In the genomic region with DNA sequence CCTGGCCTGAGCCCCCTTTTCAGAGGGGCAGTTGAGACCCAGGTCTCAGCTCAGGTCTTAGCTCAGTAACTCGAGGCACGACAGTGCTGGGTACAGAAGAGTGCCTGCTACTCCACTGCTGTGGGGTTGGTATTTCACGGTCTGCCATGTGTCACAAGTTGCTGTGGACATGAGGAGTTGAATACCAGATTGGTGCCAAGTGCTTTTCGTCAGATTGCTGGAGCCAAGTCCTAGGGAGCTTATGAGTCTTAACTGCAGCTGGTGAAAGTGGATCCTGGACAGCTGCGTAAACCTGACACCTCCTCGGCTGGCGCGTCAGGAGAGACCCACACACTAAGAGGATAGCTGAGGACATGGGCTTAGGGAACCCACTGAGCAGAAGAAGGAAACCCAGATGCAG, we compare ENCODE assay signal across 12 mouse cellular contexts. TPM values are rescaled to one million over a fixed set of nuclear protein-coding genes. Genes with fewer than 3 reads are reported as not detected.
DNase-seq lines count a peak whose midpoint lies in the region; ATAC-seq and TF ChIP-seq lines count a peak whose summit lies in the region.
"Had no signal": no experiment of that assay in that cellular context is flagged by ENCODE, and none has a peak within 500 bp of the region (broad histone marks: within the 10 kb centered on the region; RNA-seq: fewer than 3 reads in every experiment).

No protein-coding gene starts in this region.

- peak; percentile 82 for ATAC-seq in limb, embryonic 15.5 days (ENCODE audit: insufficient number of reproducible peaks, low FRiP score, low TSS enrichment, low read depth)
- ATAC-seq in stomach, postnatal 0 days (ENCODE audit: low FRiP score, low TSS enrichment): no peak

- H3K9ac ChIP-seq in limb, embryonic 15.5 days: no peak overlapping the region
- H3K9ac ChIP-seq in stomach, postnatal 0 days (ENCODE audit: low read length): no peak overlapping the region
- H3K9ac ChIP-seq: forebrain, embryonic 12.5 days had no signal

- no peaks in the 10 kb centered on the region for H3K27me3 ChIP-seq in limb, embryonic 15.5 days
- no peaks in the 10 kb centered on the region for H3K27me3 ChIP-seq in stomach, postnatal 0 days (ENCODE audit: control insufficient read depth, insufficient read depth, low read length)
- H3K27me3 ChIP-seq: forebrain, embryonic 12.5 days had no signal

- no peaks in the 10 kb centered on the region for H3K9me3 ChIP-seq in limb, embryonic 15.5 days
- H3K9me3 ChIP-seq in stomach, postnatal 0 days (ENCODE audit: control insufficient read depth, low read length): no peaks in the 10 kb centered on the region
- H3K9me3 ChIP-seq: forebrain, embryonic 12.5 days had no signal

- no peak overlapping the region for H3K4me3 ChIP-seq in limb, embryonic 15.5 days
- no peak overlapping the region for H3K4me3 ChIP-seq in stomach, postnatal 0 days (ENCODE audit: low read depth, low read length)
- H3K4me3 ChIP-seq: forebrain, embryonic 12.5 days; megakaryocyte, embryonic 14.5 days had no signal

- no peak for TF ChIP-seq CTCF in stomach, postnatal 0 days (IDR thresholded peaks at IDR 0.05; ENCODE audit: low read depth)

- no peak overlapping the region for H3K27ac ChIP-seq in limb, embryonic 15.5 days
- H3K27ac ChIP-seq in stomach, postnatal 0 days (replicated peaks): no peak overlapping the region
- H3K27ac ChIP-seq: forebrain, embryonic 12.5 days had no signal

- DNase-seq in right cerebral cortex, postnatal 14 days: peak; percentile 13
- no peak for DNase-seq in right cerebral cortex, adult 2 months (ENCODE audit: low spot score in 2 of 2)
- DNase-seq in heart, adult 8-10 months (ENCODE audit: low spot score): peak; percentile 42
- DNase-seq in urinary bladder, postnatal 14 days (ENCODE audit: low spot score): no peak
- no peak for DNase-seq in adrenal gland, postnatal 25 days
- DNase-seq in Muller cell, postnatal 12 days (ENCODE audit: inconsistent ontology term): no peak
- no peak for DNase-seq in stomach, postnatal 0 days (ENCODE audit: low spot score)
- DNase-seq: adrenal gland, adult 8-10 months; cerebellum, adult 9-10 months had no signal

- 42% methylated on average over 8 of the region's 8 CpGs for WGBS in limb, embryonic 15.5 days
- WGBS in stomach, postnatal 0 days: 76% methylated on average over 8 of the region's 8 CpGs

- H3K36me3 ChIP-seq in limb, embryonic 15.5 days: peaks cover 4% of the 10 kb centered on the region; the same call in 1 of the 2 replicates
- no peaks in the 10 kb centered on the region for H3K36me3 ChIP-seq in stomach, postnatal 0 days (ENCODE audit: control insufficient read depth, insufficient read depth, low read length)

- H3K4me2 ChIP-seq in limb, embryonic 15.5 days: no peak overlapping the region
- H3K4me2 ChIP-seq in stomach, postnatal 0 days (replicated peaks; ENCODE audit: low read depth): no peak overlapping the region
- H3K4me2 ChIP-seq: forebrain, embryonic 12.5 days had no signal

- peaks cover 7% of the 10 kb centered on the region for H3K4me1 ChIP-seq in limb, embryonic 15.5 days
- H3K4me1 ChIP-seq in stomach, postnatal 0 days (replicated peaks; ENCODE audit: control insufficient read depth, insufficient read depth): no peaks in the 10 kb centered on the region
- H3K4me1 ChIP-seq: forebrain, embryonic 12.5 days; megakaryocyte, embryonic 14.5 days had no signal

- TF ChIP-seq EP300 in stomach, postnatal 0 days (optimal IDR thresholded peaks at IDR 0.05): no peak

RNA-seq across cellular contexts. Expression of gene Plekhh1, which starts 15.7 kb away (rescaled TPM):
- total RNA-seq in heart, adult 8-10 months (2022): 1 to 10 TPM in 2 of 4 experiments, under 1 TPM in 2; 0.87 to 2.8 (median 1.4) TPM
- 3.4 TPM in 2 replicates for polyA plus RNA-seq in limb, embryonic 15.5 days (2015; fragmentation: Nextera tagmentation; extraction: Ambion mirVana)
- 1.8 and 2.1 TPM in 2 replicates for total RNA-seq in adrenal gland, postnatal 25 days (2021)
- polyA plus RNA-seq in stomach, postnatal 0 days (2015; fragmentation: Nextera tagmentation; extraction: Ambion mirVana): 6.1 and 6.9 TPM in 2 replicates

RNA-seq across cellular contexts. Expression of gene Tmem229b, which starts 37.2 kb away (rescaled TPM):
- 1 to 10 TPM; 2.3 to 4.4 (median 2.9) TPM for total RNA-seq in heart, adult 8-10 months (2022)
- polyA plus RNA-seq in limb, embryonic 15.5 days (2015; fragmentation: Nextera tagmentation; extraction: Ambion mirVana): 5.8 and 6.0 TPM in 2 replicates
- total RNA-seq in adrenal gland, postnatal 25 days (2021): 5.2 and 9.0 TPM in 2 replicates
- polyA plus RNA-seq in stomach, postnatal 0 days (2015; fragmentation: Nextera tagmentation; extraction: Ambion mirVana): 4.7 and 4.9 TPM in 2 replicates

RNA-seq across cellular contexts. Expression of gene Pigh, which starts 44.8 kb away (rescaled TPM):
- 1 to 10 TPM; 2.6 to 4.7 (median 3.5) TPM for total RNA-seq in heart, adult 8-10 months (2022)
- 35.4 and 36.1 TPM in 2 replicates for polyA plus RNA-seq in limb, embryonic 15.5 days (2015; fragmentation: Nextera tagmentation; extraction: Ambion mirVana)
- 10.6 and 12.2 TPM in 2 replicates for total RNA-seq in adrenal gland, postnatal 25 days (2021)
- 18.8 and 20.3 TPM in 2 replicates for polyA plus RNA-seq in stomach, postnatal 0 days (2015; fragmentation: Nextera tagmentation; extraction: Ambion mirVana)

Comparison
In these comparisons a context has a peak if more than half of its experiments do, and no peak if none do; other contexts are left out.
1. DNase-seq: peak in right cerebral cortex, postnatal 14 days (single experiment) and heart, adult 8-10 months (single experiment); none in right cerebral cortex, adult 2 months (0 of 2), urinary bladder, postnatal 14 days (single experiment), adrenal gland, postnatal 25 days (single experiment), Muller cell, postnatal 12 days (single experiment) and stomach, postnatal 0 days (single experiment).